Mouse (Mus musculus) kidney, postnatal 0 days (tissue): ENCODE results near the gene Chd3. TPM values are rescaled to one million over a fixed set of nuclear protein-coding genes. Genes with fewer than 3 reads are reported as not detected.

Source experiments
- ATAC-seq: fragments of 200-750 bp; cut with Nextera tagmentation; replicated peaks from 2 replicates; pipeline ENCODE4 v1.8.0; 2017; ENCODE audit warnings: low read depth, moderate number of reproducible peaks, moderate TSS enrichment, moderate library complexity; ENCODE audit not compliant: low FRiP score
- DNase-seq: peaks from one replicate; pipeline ENCODE4 v3.0.0-alpha.2; 2016; ENCODE audit warnings: low spot score
- H3K27ac ChIP-seq: fragments of 300-500 bp; sonication (generic); 2 replicates; pipeline ENCODE4 v1.5.1; 2014; ENCODE audit warnings: mild to moderate bottlenecking
- H3K27me3 ChIP-seq: fragments of 300-500 bp; sonication (generic); 2 replicates; pipeline ENCODE4 v1.6.1; 2014; ENCODE audit warnings: low read length, mixed read lengths; ENCODE audit not compliant: insufficient read depth
- H3K36me3 ChIP-seq: fragments of 300-500 bp; sonication (generic); 2 replicates; pipeline ENCODE4 v1.6.1; 2014; ENCODE audit warnings: low read length, mixed read lengths; ENCODE audit not compliant: insufficient read depth
- H3K4me1 ChIP-seq: fragments of 300-500 bp; sonication (generic); replicated peaks from 2 replicates; pipeline ENCODE4 v1.6.1; 2014; ENCODE audit warnings: antibody characterized with exemption, low read length, mixed read lengths; ENCODE audit not compliant: insufficient read depth
- H3K4me2 ChIP-seq: fragments of 300-500 bp; sonication (generic); 2 replicates; pipeline ENCODE4 v1.6.1; 2014; ENCODE audit warnings: mild to moderate bottlenecking, low read length, moderate library complexity, mixed read lengths
- H3K4me3 ChIP-seq: fragments of 300-500 bp; sonication (generic); replicated peaks from 2 replicates; pipeline ENCODE4 v1.5.1; 2014; ENCODE audit warnings: low read depth, low read length
- H3K9ac ChIP-seq: fragments of 300-500 bp; sonication (generic); 2 replicates; pipeline ENCODE4 v1.6.1; 2014; ENCODE audit warnings: low read depth, low read length
- H3K9me3 ChIP-seq: fragments of 300-500 bp; sonication (generic); replicated peaks from 2 replicates; pipeline ENCODE4 v1.6.1; 2016; ENCODE audit warnings: low read length, inconsistent platforms, mixed read lengths
- CTCF ChIP-seq: IDR thresholded peaks from 2 replicates; pipeline ENCODE4 v1.5.1; 2016; ENCODE audit warnings: antibody characterized with exemption, low read depth, mild to moderate bottlenecking, moderate library complexity
- WGBS: fragments of 180-500 bp; shearing (Covaris S2); extraction: QIAGEN DNeasy Blood & Tissue Kit; methylation state at CpG from one replicate; pipeline ENCODE4 v1.1.7; 2014; 5-methylcytosine and 5-hydroxymethylcytosine counted together
- polyA plus RNA-seq: library from polyadenylated mRNA; unstranded; fragments of >200 nt; fragmentation: Nextera tagmentation; extraction: Ambion mirVana; gene quantifications from 2 replicates; pipeline ENCODE4 v1.2.1, GENCODE M21; 2015

Gene Chd3
- polyA plus RNA-seq, 1 experiment from 2014 or later, result 38.0 TPM

- no peak for TF ChIP-seq CTCF
- H3K36me3 ChIP-seq, result peaks cover 20% of the 10 kb centered on the region
- peak overlapping the region; percentile 98 for H3K4me2 ChIP-seq
- no peaks in the 10 kb centered on the region for H3K9me3 ChIP-seq
- H3K4me1 ChIP-seq, result peaks cover 42% of the 10 kb centered on the region
- WGBS, result under 1% methylated on average over 26 of the region's 26 CpGs
- H3K27ac ChIP-seq, result peak overlapping the region; percentile 99
- peak overlapping the region; percentile 82 for H3K4me3 ChIP-seq
- peak overlapping the region; percentile 86 for H3K9ac ChIP-seq
- ATAC-seq (peak; percentile 52), DNase-seq (peak; percentile 98)
- no peaks in the 10 kb centered on the region for H3K27me3 ChIP-seq
Observed at GRCm38 (mm10) chr11:69411073-69411535, 41.9 kb upstream of the Chd3 start.

GRCm38 (mm10) chr11:69410310-69411072, 41.3 kb upstream of the Chd3 start:
- H3K4me3 ChIP-seq, result peak overlapping the region; percentile 82
- ATAC-seq (peak; percentile 1; the same call in 1 of the 2 replicates), DNase-seq (peak; percentile 82)
- no peaks in the 10 kb centered on the region for H3K27me3 ChIP-seq
- under 1% methylated on average over 40 of the region's 41 CpGs for WGBS
- H3K4me1 ChIP-seq, result peaks cover 42% of the 10 kb centered on the region
- no peaks in the 10 kb centered on the region for H3K9me3 ChIP-seq
- H3K9ac ChIP-seq, result peak overlapping the region; percentile 86
- peaks cover 26% of the 10 kb centered on the region for H3K36me3 ChIP-seq
- H3K27ac ChIP-seq, result peak overlapping the region; percentile 99
- no peak for TF ChIP-seq CTCF
- peak overlapping the region; percentile 98 for H3K4me2 ChIP-seq

GRCm38 (mm10) chr11:69410045-69410309, 40.8 kb upstream of the Chd3 start:
- Histone ChIP-seq H3K4me2 (peak overlapping the region; percentile 98), H3K9ac (peak overlapping the region; percentile 86), H3K27ac (peak overlapping the region; percentile 99), H3K27me3 (no peaks in the 10 kb centered on the region), H3K4me3 (peak overlapping the region; percentile 82), H3K9me3 (no peaks in the 10 kb centered on the region), H3K36me3 (peaks cover 31% of the 10 kb centered on the region), H3K4me1 (peaks cover 40% of the 10 kb centered on the region)
- ATAC-seq (no peak), DNase-seq (no peak)
- WGBS, result 0% methylated on average over 18 of the region's 18 CpGs
- no peak for TF ChIP-seq CTCF

- Histone ChIP-seq H3K4me2 (peak overlapping the region; percentile 98), H3K27me3 (no peaks in the 10 kb centered on the region), H3K9me3 (no peaks in the 10 kb centered on the region), H3K4me1 (peaks cover 36% of the 10 kb centered on the region), H3K9ac (peak overlapping the region; percentile 86), H3K27ac (peak overlapping the region; percentile 99), H3K36me3 (peaks cover 35% of the 10 kb centered on the region), H3K4me3 (peak overlapping the region; percentile 82)
- whole genome bisulfite sequencing, result under 1% methylated on average over 43 of the region's 46 CpGs
- TF ChIP-seq CTCF, result no peak
- DNase-seq (peak; percentile 93), ATAC-seq (peak; percentile 31)
Observed at GRCm38 (mm10) chr11:69409378-69410044, 40.3 kb upstream of the Chd3 start.

- H3K36me3 ChIP-seq, result peaks cover 42% of the 10 kb centered on the region
- TF ChIP-seq CTCF, result 0 out of 2 replicates have a peak, but pooled peaks have one; percentile 18
- 0% methylated on average over 33 of the region's 33 CpGs for WGBS
- no peaks in the 10 kb centered on the region for H3K9me3 ChIP-seq
- peak overlapping the region; percentile 99 for H3K27ac ChIP-seq
- ATAC-seq, result peak; percentile 62
- peak overlapping the region; percentile 98 for H3K4me2 ChIP-seq
- H3K9ac ChIP-seq, result peak overlapping the region; percentile 86
- H3K4me3 ChIP-seq, result peak overlapping the region; percentile 82
- no peaks in the 10 kb centered on the region for H3K27me3 ChIP-seq
- peaks cover 29% of the 10 kb centered on the region for H3K4me1 ChIP-seq
- DNase-seq, result peak; percentile 98
Observed at GRCm38 (mm10) chr11:69408541-69409377, 39.6 kb upstream of the Chd3 start.

- H3K4me3 ChIP-seq, result no peak overlapping the region; the same call in 1 of the 2 replicates
Observed at GRCm38 (mm10) chr11:69407724-69408004, 38.5 kb upstream of the Chd3 start.

More at GRCm38 (mm10) chr11:69407724-69408004, 38.5 kb upstream of the Chd3 start:
- Histone ChIP-seq H3K9me3 (no peaks in the 10 kb centered on the region), H3K9ac (0 out of 2 replicates have a peak overlapping the region, but pooled peaks have one; percentile 86), H3K4me1 (peaks cover 18% of the 10 kb centered on the region), H3K36me3 (peaks cover 49% of the 10 kb centered on the region), H3K27ac (no peak overlapping the region), H3K4me2 (peak overlapping the region; percentile 98; the same call in 1 of the 2 replicates), H3K27me3 (no peaks in the 10 kb centered on the region)
- WGBS, result 87% methylated on average over 4 of the region's 4 CpGs
- no peak for DNase-seq
- no peak for TF ChIP-seq CTCF
- no peak for ATAC-seq
